Mouse (Mus musculus) erythroblast, embryonic 14.5 days (primary cell): Measurements from ENCODE around the gene Enoph1.

Experiments used
- GATA1 ChIP-seq: IDR thresholded peaks from 2 replicates; pipeline ENCODE4 v1.6.1; 2012; ENCODE audit warnings: low read length, inconsistent platforms, mixed read lengths
- TAL1 ChIP-seq: IDR thresholded peaks from 3 replicates; pipeline ENCODE4 v1.6.1; 2012; ENCODE audit warnings: low read length, inconsistent platforms, mixed read lengths

DNA sequence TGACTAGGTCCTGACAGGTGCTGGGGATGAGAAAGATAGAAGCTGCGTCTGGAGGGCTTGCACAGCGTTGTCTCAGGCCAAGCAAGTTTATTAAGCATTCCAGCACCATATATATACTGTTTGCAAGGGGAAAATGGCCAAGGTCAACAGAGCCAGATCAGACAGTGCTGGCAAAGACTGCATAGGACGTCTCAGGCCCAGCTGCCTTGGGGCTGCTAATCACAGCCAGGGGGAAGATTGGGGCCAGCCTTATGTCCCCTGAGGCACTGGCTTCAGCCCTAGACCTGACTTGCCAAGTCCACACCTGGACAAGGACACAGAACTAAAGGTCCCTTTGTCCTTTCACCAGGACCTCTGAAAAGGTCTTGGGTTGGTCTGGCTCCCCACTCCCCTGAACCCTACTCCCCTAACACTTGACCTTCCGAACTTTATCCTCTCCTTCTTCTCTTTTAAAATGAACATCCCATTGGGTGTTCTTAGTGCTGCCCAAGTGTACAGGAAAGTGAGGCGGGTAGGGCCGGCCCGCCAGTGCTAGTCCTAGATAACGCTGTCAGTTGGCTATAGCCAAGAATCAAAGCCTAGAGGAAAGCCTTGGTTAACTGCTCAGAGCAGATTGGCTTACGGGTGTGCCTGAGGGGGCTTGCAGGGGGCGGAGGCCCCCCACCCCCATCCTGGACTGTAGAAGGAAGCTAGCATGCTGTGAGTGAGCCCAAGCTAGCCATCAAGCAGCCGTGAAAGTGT is 15.2 kb downstream of the Enoph1 start:
- TF ChIP-seq GATA1 (no peak), TAL1 (no peak)
